Mouse (Mus musculus) liver, embryonic 16.5 days (tissue): ENCODE results near the gene Vps16. TPM values are rescaled to one million over a fixed set of nuclear protein-coding genes. Genes with fewer than 3 reads are reported as not detected.

Source experiments
- ATAC-seq: fragments of 200-750 bp; cut with Nextera tagmentation; 2 replicates; pipeline ENCODE4 v1.8.0; 2017; ENCODE audit warnings: low read depth, mild to moderate bottlenecking, moderate number of reproducible peaks, moderate library complexity
- H3K27ac ChIP-seq: fragments of 300-500 bp; sonication (generic); 2 replicates; pipeline ENCODE4 v1.5.1; 2014; ENCODE audit warnings: mild to moderate bottlenecking, low read length
- H3K27me3 ChIP-seq: fragments of 300-500 bp; sonication (generic); 2 replicates; pipeline ENCODE4 v1.6.1; 2014; ENCODE audit warnings: low read depth, low read length, mixed read lengths; ENCODE audit not compliant: control insufficient read depth, insufficient read depth
- H3K36me3 ChIP-seq: fragments of 300-500 bp; sonication (generic); 2 replicates; pipeline ENCODE4 v1.6.1; 2014; ENCODE audit warnings: mild to moderate bottlenecking; ENCODE audit not compliant: control insufficient read depth, insufficient read depth
- H3K4me1 ChIP-seq: fragments of 300-500 bp; sonication (generic); 2 replicates; pipeline ENCODE4 v1.6.1; 2014; ENCODE audit warnings: low read depth, low read length, mixed read lengths; ENCODE audit not compliant: control insufficient read depth
- H3K4me2 ChIP-seq: fragments of 300-500 bp; sonication (generic); 2 replicates; pipeline ENCODE4 v1.6.1; 2014; ENCODE audit warnings: low read depth, low read length, mixed read lengths
- H3K4me3 ChIP-seq: fragments of 300-500 bp; sonication (generic); 2 replicates; pipeline ENCODE4 v1.5.1; 2014; ENCODE audit warnings: low read depth, mild to moderate bottlenecking, low read length
- H3K9ac ChIP-seq: fragments of 300-500 bp; sonication (generic); 2 replicates; pipeline ENCODE4 v1.6.1; 2014; ENCODE audit warnings: low read depth, low read length
- H3K9me3 ChIP-seq: fragments of 300-500 bp; sonication (generic); replicated peaks from 2 replicates; pipeline ENCODE4 v1.6.1; 2016; ENCODE audit warnings: low read length; ENCODE audit not compliant: control insufficient read depth
- WGBS: fragments of 180-500 bp; shearing (Covaris S2); extraction: QIAGEN DNeasy Blood & Tissue Kit; methylation state at CpG from one replicate; pipeline ENCODE4 v1.1.7; 2014; ENCODE audit not compliant: insufficient replicate concordance; 5-methylcytosine and 5-hydroxymethylcytosine counted together
- polyA plus RNA-seq: library from polyadenylated mRNA; unstranded; fragments of >200 nt; fragmentation: Nextera tagmentation; extraction: Ambion mirVana; gene quantifications from 2 replicates; pipeline ENCODE4 v1.2.1, GENCODE M21; 2015

The Vps16 gene
- polyA plus RNA-seq, 1 experiment from 2014 or later, result 33.0 TPM

DNA sequence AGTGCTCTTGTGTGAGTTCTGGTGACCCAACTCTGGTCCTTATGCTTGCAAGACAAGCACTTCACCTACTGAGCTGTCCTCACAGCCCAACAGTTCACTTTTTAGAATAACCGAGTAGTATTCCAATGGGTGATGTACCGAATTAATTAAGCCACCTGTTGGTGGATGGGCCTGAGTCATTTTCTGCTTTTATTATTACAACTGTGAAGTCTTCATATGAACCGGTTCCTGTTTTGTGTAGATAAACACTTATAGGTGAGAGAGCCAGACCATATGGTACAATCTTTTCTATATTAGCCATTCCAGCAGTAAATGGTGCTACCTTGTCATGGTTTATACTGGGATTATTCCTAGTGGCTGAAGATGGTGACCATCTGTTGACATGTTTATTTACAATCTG lies 11.4 kb upstream of the Vps16 start:
- Histone ChIP-seq H3K27ac (no peak overlapping the region), H3K27me3 (no peaks in the 10 kb centered on the region), H3K9me3 (no peaks in the 10 kb centered on the region), H3K4me3 (no peak overlapping the region), H3K4me1 (no peaks in the 10 kb centered on the region), H3K4me2 (no peak overlapping the region), H3K36me3 (no peaks in the 10 kb centered on the region), H3K9ac (no peak overlapping the region)
- 62% methylated on average over 3 of the region's 3 CpGs for WGBS
- no peak for ATAC-seq

DNA sequence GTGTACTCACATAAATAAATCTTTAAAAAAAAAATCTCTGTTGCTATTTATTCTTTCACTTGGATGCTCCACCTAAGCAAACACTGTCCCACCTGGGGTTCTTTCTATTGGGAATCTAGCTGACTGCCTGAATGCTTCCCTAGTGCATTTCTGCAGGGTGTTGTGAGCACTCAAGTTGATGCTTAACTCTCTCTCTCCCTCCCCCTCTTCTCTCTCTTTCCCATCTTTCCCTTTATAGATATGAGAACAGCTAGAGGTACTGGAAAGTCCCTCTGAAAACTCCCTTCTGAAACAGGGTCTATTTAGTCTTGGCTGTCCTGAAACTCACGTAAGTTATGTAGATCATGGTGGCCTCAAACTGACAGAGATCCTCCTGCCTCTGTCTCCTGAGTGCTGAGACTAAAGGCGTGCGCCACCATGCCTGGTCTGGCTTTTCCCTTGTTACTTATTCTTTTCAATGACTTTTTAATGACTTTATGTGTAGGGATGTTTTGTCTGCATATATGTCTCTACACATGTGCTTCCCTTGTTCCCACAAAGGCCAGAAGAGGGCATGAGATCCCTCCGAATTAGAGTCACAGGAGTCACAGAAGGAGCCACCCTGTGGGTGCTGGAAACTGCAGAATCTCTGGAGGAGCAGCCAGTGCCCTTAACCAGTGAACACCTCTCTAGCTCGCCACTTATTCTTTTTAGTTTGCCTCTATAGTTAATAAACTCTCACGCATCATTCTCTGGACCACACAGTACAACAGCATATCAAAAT lies 9.9 kb upstream of the Vps16 start:
- 62% methylated on average over 6 of the region's 6 CpGs for WGBS
- Histone ChIP-seq H3K4me1 (no peaks in the 10 kb centered on the region), H3K9me3 (no peaks in the 10 kb centered on the region), H3K9ac (no peak overlapping the region), H3K4me3 (no peak overlapping the region), H3K27ac (no peak overlapping the region), H3K27me3 (no peaks in the 10 kb centered on the region), H3K4me2 (no peak overlapping the region), H3K36me3 (no peaks in the 10 kb centered on the region)
- no peak for ATAC-seq

DNA sequence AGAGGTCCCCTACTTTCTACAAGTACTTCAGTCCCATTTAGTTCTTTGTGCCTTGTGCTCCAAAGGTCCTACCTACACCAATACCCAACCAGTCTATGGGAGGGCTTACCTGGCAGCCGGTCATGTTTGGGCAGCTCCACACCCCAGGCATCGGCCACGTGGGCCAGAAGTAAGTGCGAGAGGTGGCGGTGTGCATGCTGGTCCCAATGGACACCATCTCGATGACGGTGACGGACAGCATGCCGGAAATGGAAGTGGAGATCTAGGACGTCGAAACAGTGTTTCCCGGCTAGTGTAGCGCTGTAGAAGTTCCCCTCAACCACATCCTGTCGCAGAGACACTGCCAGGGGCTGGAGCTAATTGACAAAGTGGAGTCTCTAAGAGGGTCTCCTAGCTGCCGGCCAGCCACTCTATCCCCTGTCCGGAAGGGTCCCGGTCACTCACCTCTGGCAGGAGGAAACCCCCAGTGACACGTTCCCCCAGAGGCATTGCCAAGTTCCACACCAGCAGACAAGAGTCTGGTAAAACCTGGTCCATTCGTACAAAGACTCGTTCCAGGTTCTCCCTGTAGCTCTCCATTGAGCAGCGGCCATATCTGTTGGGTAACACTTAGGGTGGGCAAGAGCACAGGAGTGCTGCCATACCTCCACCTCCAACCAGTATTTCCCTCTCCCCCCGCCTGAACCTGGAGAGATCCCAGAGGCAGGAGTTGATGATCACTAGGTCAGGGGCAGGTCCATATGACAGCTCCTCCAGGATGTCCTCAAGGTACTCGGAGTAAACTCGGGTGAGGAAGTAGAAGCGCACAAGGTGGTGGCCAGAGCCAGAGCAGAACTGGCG lies 2.1 kb upstream of the Vps16 start:
- Histone ChIP-seq H3K9ac (no peak overlapping the region), H3K4me2 (no peak overlapping the region), H3K4me1 (peaks cover 14% of the 10 kb centered on the region), H3K27me3 (no peaks in the 10 kb centered on the region), H3K9me3 (no peaks in the 10 kb centered on the region), H3K27ac (no peak overlapping the region), H3K36me3 (no peaks in the 10 kb centered on the region), H3K4me3 (no peak overlapping the region)
- WGBS, result 81% methylated on average over 26 of the region's 26 CpGs
- ATAC-seq, result no peak

DNA sequence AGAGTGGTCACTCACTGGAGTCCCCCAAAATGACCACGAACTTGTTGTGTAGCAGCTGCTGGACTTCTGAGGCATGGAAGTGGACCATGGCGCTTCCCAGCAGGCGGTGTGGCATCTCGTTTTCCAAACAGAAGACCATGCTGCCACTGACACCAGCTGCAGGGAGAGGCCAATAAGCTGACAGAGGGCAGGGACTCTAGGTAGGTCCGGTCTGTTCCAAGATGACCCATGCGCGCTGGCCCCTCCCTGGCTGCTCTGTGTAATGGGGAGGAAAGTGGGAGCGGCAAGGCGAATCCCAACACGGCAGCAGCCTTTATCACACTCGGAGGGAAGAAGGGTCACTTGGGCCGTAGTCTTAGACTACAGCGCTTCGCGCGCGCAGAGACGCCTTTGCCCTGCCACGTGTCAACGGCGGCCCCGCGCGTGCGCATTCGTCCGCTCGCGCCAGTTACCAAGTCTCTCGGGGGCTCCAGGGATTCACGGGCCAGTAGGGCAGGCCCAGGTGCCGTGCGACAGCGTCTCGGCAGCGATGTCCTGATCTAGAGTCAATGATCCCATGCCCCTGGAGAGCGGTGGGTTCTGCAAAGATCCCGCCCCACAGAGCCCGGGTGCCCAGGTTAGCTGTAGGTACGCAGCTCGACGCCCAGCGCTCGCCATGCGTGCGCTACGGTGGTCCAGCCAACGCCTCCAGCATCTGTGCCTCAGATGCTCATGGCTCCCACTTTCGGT lies 578 bp upstream of the Vps16 start:
- 16% methylated on average over 49 of the region's 49 CpGs for WGBS
- peak; percentile 49 for ATAC-seq
- Histone ChIP-seq H3K9ac (peak overlapping the region; percentile 86), H3K27me3 (no peaks in the 10 kb centered on the region), H3K27ac (peak overlapping the region; percentile 83), H3K4me3 (peak overlapping the region; percentile 87), H3K9me3 (no peaks in the 10 kb centered on the region), H3K4me2 (peak overlapping the region; percentile 96), H3K36me3 (no peaks in the 10 kb centered on the region), H3K4me1 (peaks cover 14% of the 10 kb centered on the region)

DNA sequence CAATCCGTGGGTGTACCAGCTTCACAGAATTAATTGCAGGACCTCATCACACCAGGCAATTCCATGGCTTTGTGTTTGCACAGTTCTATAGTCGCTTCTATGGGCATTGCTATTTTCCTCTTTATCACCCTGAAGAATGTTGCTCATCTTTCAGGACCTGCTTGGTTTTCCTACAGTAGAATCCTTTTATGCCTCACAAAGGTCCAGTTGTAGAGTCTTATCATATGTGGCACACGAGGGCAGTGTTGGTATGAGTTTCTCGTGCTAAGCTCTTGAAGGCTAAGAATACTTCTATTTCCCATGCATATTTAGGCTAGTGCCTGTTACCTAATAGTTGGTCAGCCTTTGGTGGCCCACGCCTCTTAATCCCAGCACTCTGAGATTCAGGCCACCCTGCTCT lies 973 bp downstream of the Vps16 start:
- Histone ChIP-seq H3K9ac (peak overlapping the region; percentile 86), H3K4me1 (peaks cover 17% of the 10 kb centered on the region), H3K4me2 (peak overlapping the region; percentile 96), H3K4me3 (peak overlapping the region; percentile 87), H3K9me3 (no peaks in the 10 kb centered on the region), H3K27me3 (no peaks in the 10 kb centered on the region), H3K27ac (no peak overlapping the region), H3K36me3 (no peaks in the 10 kb centered on the region)
- 16% methylated on average over 5 of the region's 5 CpGs for WGBS
- ATAC-seq, result no peak

DNA sequence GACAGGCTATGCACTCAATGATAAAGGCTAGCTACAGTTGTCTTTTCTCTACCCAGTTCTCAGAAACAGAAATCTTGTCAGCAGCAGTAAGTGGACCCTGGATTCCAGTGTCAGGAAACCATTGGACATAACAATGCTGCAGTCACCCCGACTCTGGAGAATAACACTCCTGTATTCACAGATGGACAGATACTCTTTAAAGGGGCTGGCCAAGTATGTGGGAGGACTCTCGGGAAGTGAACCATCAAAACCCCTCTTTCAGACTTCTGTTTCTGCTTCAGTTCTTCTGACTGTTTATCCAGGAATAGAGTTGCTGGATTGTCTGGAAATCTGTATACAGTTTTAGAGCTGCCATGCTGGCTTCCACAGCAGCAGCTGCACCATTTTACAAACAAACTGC lies 5.7 kb downstream of the Vps16 start:
- no peak overlapping the region for H3K4me3 ChIP-seq
- H3K27me3 ChIP-seq, result no peaks in the 10 kb centered on the region
- H3K36me3 ChIP-seq, result no peaks in the 10 kb centered on the region
- no peak overlapping the region for H3K4me2 ChIP-seq
- H3K4me1 ChIP-seq, result peaks cover 8% of the 10 kb centered on the region
- H3K9me3 ChIP-seq, result no peaks in the 10 kb centered on the region
- 58% methylated on average over 2 of the region's 2 CpGs for WGBS
- no peak overlapping the region for H3K9ac ChIP-seq
- no peak overlapping the region for H3K27ac ChIP-seq
- no peak for ATAC-seq

DNA sequence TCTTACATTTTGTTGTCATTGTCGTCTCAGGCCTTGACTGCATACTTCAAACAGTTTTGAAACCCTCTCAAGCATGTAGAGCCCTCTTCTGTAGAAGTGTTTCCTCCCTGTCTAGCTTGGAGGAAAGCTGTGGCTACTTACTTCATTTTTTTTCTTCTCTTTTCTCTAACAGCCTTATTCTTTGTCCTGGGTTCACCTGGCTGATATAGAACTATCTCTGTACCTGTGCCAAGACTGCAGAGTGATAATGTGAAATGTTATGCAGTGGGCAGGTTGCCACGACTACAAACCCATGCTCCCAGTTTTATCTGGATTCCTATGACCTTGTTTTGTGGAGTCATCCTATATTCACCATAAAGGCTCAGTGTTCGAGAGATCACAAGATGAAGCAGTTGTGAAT lies 6.3 kb downstream of the Vps16 start:
- no peak overlapping the region for H3K4me3 ChIP-seq
- H3K9me3 ChIP-seq, result no peaks in the 10 kb centered on the region
- H3K4me2 ChIP-seq, result no peak overlapping the region
- no peaks in the 10 kb centered on the region for H3K36me3 ChIP-seq
- H3K27ac ChIP-seq, result no peak overlapping the region
- peaks cover 2% of the 10 kb centered on the region for H3K4me1 ChIP-seq
- H3K27me3 ChIP-seq, result no peaks in the 10 kb centered on the region
- H3K9ac ChIP-seq, result no peak overlapping the region
- WGBS, result 59% methylated on average over 3 of the region's 3 CpGs
- ATAC-seq, result no peak

DNA sequence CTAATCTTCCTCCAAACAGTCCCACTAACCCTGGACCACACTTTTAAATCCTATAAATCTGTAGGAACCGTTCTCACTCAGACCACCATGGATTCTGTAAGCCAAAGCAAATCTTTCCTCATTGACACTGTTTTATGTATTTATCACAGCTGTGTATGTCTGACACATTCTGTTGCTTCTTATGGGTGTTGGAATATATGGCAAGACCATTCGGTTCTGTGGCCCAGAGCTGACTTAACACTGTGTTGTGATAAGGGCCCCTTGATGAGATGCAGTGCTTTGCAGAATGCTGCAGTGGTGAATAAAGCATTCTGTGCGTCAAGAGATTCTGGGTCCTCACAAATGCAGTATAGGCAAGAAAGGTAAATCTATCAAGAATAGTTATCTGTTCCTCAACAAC lies 8.0 kb downstream of the Vps16 start:
- 71% methylated on average over 3 of the region's 3 CpGs for WGBS
- no peak for ATAC-seq
- Histone ChIP-seq H3K4me1 (peaks cover 2% of the 10 kb centered on the region), H3K4me2 (no peak overlapping the region), H3K9me3 (no peaks in the 10 kb centered on the region), H3K9ac (no peak overlapping the region), H3K4me3 (no peak overlapping the region), H3K36me3 (no peaks in the 10 kb centered on the region), H3K27ac (no peak overlapping the region), H3K27me3 (no peaks in the 10 kb centered on the region)
